Mouse (Mus musculus): ENCODE measurements around the gene Myt1l.

- TF ChIP-seq POLR2A (IDR thresholded peaks at IDR 0.05; ENCODE audit: control insufficient read depth, extremely low read depth, insufficient read depth, low read length, poor library complexity) (no peak), CTCF (IDR thresholded peaks at IDR 0.05; ENCODE audit: borderline replicate concordance, control insufficient read depth, extremely low read depth, insufficient read depth, low read length, poor library complexity) (no peak)
These were observed 366.5 kb downstream of the Myt1l start for GRCm38 (mm10) chr12:29894669-29895068.

All from thymus, adult 2 months (tissue).